Mouse (Mus musculus) limb, embryonic 11.5 days (tissue): Measurements from ENCODE around the gene Srrm3. TPM values are rescaled to one million over a fixed set of nuclear protein-coding genes. Genes with fewer than 3 reads are reported as not detected.
A peak's percentile ranks its signal among the peaks of the same experiment; 100 is the strongest.

Source experiments
- ATAC-seq: fragments of 200-750 bp; cut with Nextera tagmentation; 2 replicates; pipeline ENCODE4 v1.8.0; 2017; ENCODE audit warnings: low read depth; ENCODE audit not compliant: insufficient number of reproducible peaks, low FRiP score, low TSS enrichment
- DNase-seq: peaks from one replicate; pipeline ENCODE4 v3.0.0-alpha.2; 2015; ENCODE audit warnings: low spot score
- H3K27ac ChIP-seq: fragments of 300-500 bp; sonication (generic); replicated peaks from 2 replicates; pipeline ENCODE4 v1.5.1; 2014; ENCODE audit warnings: low read depth, mild to moderate bottlenecking, low read length
- H3K27me3 ChIP-seq: fragments of 300-500 bp; sonication (generic); 2 replicates; pipeline ENCODE4 v1.6.1; 2014; ENCODE audit warnings: mild to moderate bottlenecking, low read length, mixed read lengths; ENCODE audit not compliant: control insufficient read depth, insufficient read depth
- H3K36me3 ChIP-seq: fragments of 300-500 bp; sonication (generic); 2 replicates; pipeline ENCODE4 v1.6.1; 2014; ENCODE audit warnings: mild to moderate bottlenecking, low read length, moderate library complexity, mixed read lengths; ENCODE audit not compliant: control insufficient read depth, insufficient read depth
- H3K4me1 ChIP-seq: fragments of 300-500 bp; sonication (generic); 2 replicates; pipeline ENCODE4 v1.6.1; 2014; ENCODE audit warnings: low read length, mixed read lengths; ENCODE audit not compliant: control insufficient read depth, insufficient read depth
- H3K4me2 ChIP-seq: fragments of 300-500 bp; sonication (generic); 2 replicates; pipeline ENCODE4 v1.6.1; 2014; ENCODE audit warnings: low read depth, mild to moderate bottlenecking, moderate library complexity; ENCODE audit not compliant: severe bottlenecking
- H3K4me3 ChIP-seq: fragments of 300-500 bp; sonication (generic); 2 replicates; pipeline ENCODE4 v1.5.1; 2014; ENCODE audit warnings: low read depth, low read length
- H3K9ac ChIP-seq: fragments of 300-500 bp; sonication (generic); 2 replicates; pipeline ENCODE4 v1.6.1; 2014; ENCODE audit warnings: mild to moderate bottlenecking, low read length
- H3K9me3 ChIP-seq: fragments of 300-500 bp; sonication (generic); 2 replicates; pipeline ENCODE4 v1.6.1; 2016; ENCODE audit warnings: low read length; ENCODE audit not compliant: control insufficient read depth
- WGBS: fragments of 180-500 bp; shearing (Covaris S2); extraction: QIAGEN DNeasy Blood & Tissue Kit; methylation state at CpG from one replicate; pipeline ENCODE4 v1.1.7; 2014; 5-methylcytosine and 5-hydroxymethylcytosine counted together
- polyA plus RNA-seq: library from polyadenylated mRNA; unstranded; fragments of >200 nt; fragmentation: Nextera tagmentation; extraction: Ambion mirVana; gene quantifications from 2 replicates; pipeline ENCODE4 v1.2.1, GENCODE M21; 2014

The Srrm3 gene
- polyA plus RNA-seq, 1 experiment from 2014 or later: not detected

- H3K4me1 ChIP-seq: no peaks in the 10 kb centered on the region
- no peak overlapping the region for H3K27ac ChIP-seq
- no peak for ATAC-seq
- no peak overlapping the region for H3K9ac ChIP-seq
- no peaks in the 10 kb centered on the region for H3K9me3 ChIP-seq
- DNase-seq: peak; percentile 73
- H3K4me2 ChIP-seq: no peak overlapping the region
- peaks cover 53% of the 10 kb centered on the region for H3K27me3 ChIP-seq
- H3K36me3 ChIP-seq: no peaks in the 10 kb centered on the region
- 0% methylated on average over 15 of the region's 15 CpGs for WGBS
- no peak overlapping the region for H3K4me3 ChIP-seq
Observed at GRCm38 (mm10) chr5:135851024-135851423, 44.3 kb downstream of the Srrm3 start.

- H3K27me3 ChIP-seq: peaks cover 58% of the 10 kb centered on the region
- no peak overlapping the region for H3K9ac ChIP-seq
- H3K9me3 ChIP-seq: no peaks in the 10 kb centered on the region
- DNase-seq (no peak), ATAC-seq (no peak)
- no peak overlapping the region for H3K4me2 ChIP-seq
- H3K4me3 ChIP-seq: no peak overlapping the region
- no peaks in the 10 kb centered on the region for H3K36me3 ChIP-seq
- no peak overlapping the region for H3K27ac ChIP-seq
- 2% methylated on average over 14 of the region's 14 CpGs for WGBS
- no peaks in the 10 kb centered on the region for H3K4me1 ChIP-seq
Observed at GRCm38 (mm10) chr5:135851481-135851880, 44.8 kb downstream of the Srrm3 start.

- H3K4me1 ChIP-seq: no peaks in the 10 kb centered on the region
- no peak for ATAC-seq
- no peaks in the 10 kb centered on the region for H3K9me3 ChIP-seq
- H3K4me3 ChIP-seq: no peak overlapping the region
- H3K27ac ChIP-seq: no peak overlapping the region
- no peak for DNase-seq
- WGBS: 1% methylated on average over 10 of the region's 10 CpGs
- no peaks in the 10 kb centered on the region for H3K36me3 ChIP-seq
- H3K4me2 ChIP-seq: no peak overlapping the region
- no peak overlapping the region for H3K9ac ChIP-seq
- H3K27me3 ChIP-seq: peaks cover 67% of the 10 kb centered on the region
Observed at GRCm38 (mm10) chr5:135852421-135852820, 45.7 kb downstream of the Srrm3 start.

GRCm38 (mm10) chr5:135853731-135854130, 47.0 kb downstream of the Srrm3 start:
- H3K9ac ChIP-seq: no peak overlapping the region
- peaks cover 79% of the 10 kb centered on the region for H3K27me3 ChIP-seq
- no peak for ATAC-seq
- DNase-seq: no peak
- no peaks in the 10 kb centered on the region for H3K4me1 ChIP-seq
- no peak overlapping the region for H3K27ac ChIP-seq
- H3K4me2 ChIP-seq: no peak overlapping the region
- H3K4me3 ChIP-seq: no peak overlapping the region
- WGBS: 70% methylated on average over 7 of the region's 7 CpGs
- H3K36me3 ChIP-seq: no peaks in the 10 kb centered on the region
- H3K9me3 ChIP-seq: no peaks in the 10 kb centered on the region

- Histone ChIP-seq H3K9ac (no peak overlapping the region), H3K9me3 (no peaks in the 10 kb centered on the region), H3K36me3 (no peaks in the 10 kb centered on the region), H3K4me2 (no peak overlapping the region), H3K4me1 (no peaks in the 10 kb centered on the region), H3K27ac (no peak overlapping the region), H3K4me3 (no peak overlapping the region), H3K27me3 (peaks cover 76% of the 10 kb centered on the region)
- peak; percentile 88 for DNase-seq
- 1% methylated on average over 4 of the region's 4 CpGs for WGBS
- ATAC-seq: peak; percentile 66; the same call in 1 of the 2 replicates
Observed at GRCm38 (mm10) chr5:135855156-135855555, 48.5 kb downstream of the Srrm3 start.

- DNase-seq: no peak
- ATAC-seq: no peak
- H3K36me3 ChIP-seq: no peaks in the 10 kb centered on the region
- 26% methylated on average over 8 of the region's 8 CpGs for WGBS
- no peak overlapping the region for H3K4me3 ChIP-seq
- H3K4me1 ChIP-seq: no peaks in the 10 kb centered on the region
- no peaks in the 10 kb centered on the region; the same call in 1 of the 2 replicates for H3K9me3 ChIP-seq
- no peak overlapping the region for H3K9ac ChIP-seq
- peaks cover 44% of the 10 kb centered on the region for H3K27me3 ChIP-seq
- no peak overlapping the region for H3K4me2 ChIP-seq
- H3K27ac ChIP-seq: no peak overlapping the region
Observed at GRCm38 (mm10) chr5:135866662-135867061, 60.0 kb downstream of the Srrm3 start.

- ATAC-seq (no peak), DNase-seq (no peak)
- H3K4me2 ChIP-seq: peak overlapping the region; percentile 81
- no peak overlapping the region for H3K27ac ChIP-seq
- WGBS: under 1% methylated on average over 85 of the region's 89 CpGs
- no peaks in the 10 kb centered on the region for H3K36me3 ChIP-seq
- peaks cover 46% of the 10 kb centered on the region for H3K27me3 ChIP-seq
- H3K9ac ChIP-seq: 0 out of 2 replicates have a peak overlapping the region, but pooled peaks have one; percentile 40
- H3K9me3 ChIP-seq: no peaks in the 10 kb centered on the region; the same call in 1 of the 2 replicates
- H3K4me1 ChIP-seq: no peaks in the 10 kb centered on the region
- H3K4me3 ChIP-seq: peak overlapping the region; percentile 31
Observed at GRCm38 (mm10) chr5:135867637-135868593, 61.2 kb downstream of the Srrm3 start.

GRCm38 (mm10) chr5:135868653-135869052, 62.0 kb downstream of the Srrm3 start:
- H3K36me3 ChIP-seq: no peaks in the 10 kb centered on the region
- H3K27me3 ChIP-seq: peaks cover 51% of the 10 kb centered on the region
- H3K4me1 ChIP-seq: no peaks in the 10 kb centered on the region
- H3K9me3 ChIP-seq: no peaks in the 10 kb centered on the region; the same call in 1 of the 2 replicates
- no peak for DNase-seq
- ATAC-seq: no peak
- no peak overlapping the region for H3K27ac ChIP-seq
- peak overlapping the region; percentile 31 for H3K4me3 ChIP-seq
- H3K4me2 ChIP-seq: no peak overlapping the region
- H3K9ac ChIP-seq: no peak overlapping the region
- 3% methylated on average over 27 of the region's 27 CpGs for WGBS
